Mouse (Mus musculus): ENCODE results near the gene Msi2.
A peak's percentile ranks its signal among the peaks of the same experiment; 100 is the strongest.

Msi2 gene

GRCm38 (mm10) chr11:88394341-88395075, 323.8 kb downstream of the Msi2 start:
- no peaks in the 10 kb centered on the region for H3K9me3 ChIP-seq (ENCODE audit: low read length)
- TF ChIP-seq POU5F1 (IDR thresholded peaks at IDR 0.05; ENCODE audit: borderline replicate concordance, low read length), result no peak
- no peak for TF ChIP-seq NANOG (IDR thresholded peaks at IDR 0.05; ENCODE audit: borderline replicate concordance, low read length)
- no peak for TF ChIP-seq CTCF (conservative IDR thresholded peaks at IDR 0.05; ENCODE audit: low read length)
- no peaks in the 10 kb centered on the region for H3K27me3 ChIP-seq (ENCODE audit: insufficient read depth, low read length)
- H3K36me3 ChIP-seq (ENCODE audit: insufficient read depth, low read length), result peaks cover 4% of the 10 kb centered on the region; the same call in 1 of the 2 replicates
- peaks cover 51% of the 10 kb centered on the region for H3K4me1 ChIP-seq (replicated peaks; ENCODE audit: low read depth, low read length)
- H3K4me3 ChIP-seq (replicated peaks; ENCODE audit: low read length), result no peak overlapping the region

GRCm38 (mm10) chr11:88392715-88393114, 325.6 kb downstream of the Msi2 start:
- H3K4me3 ChIP-seq (replicated peaks; ENCODE audit: low read length), result no peak overlapping the region
- H3K9me3 ChIP-seq (ENCODE audit: low read length), result no peaks in the 10 kb centered on the region
- TF ChIP-seq POU5F1 (IDR thresholded peaks at IDR 0.05; ENCODE audit: borderline replicate concordance, low read length) (no peak), NANOG (IDR thresholded peaks at IDR 0.05; ENCODE audit: borderline replicate concordance, low read length) (no peak), CTCF (conservative IDR thresholded peaks at IDR 0.05; ENCODE audit: low read length) (no peak)
- H3K36me3 ChIP-seq (ENCODE audit: insufficient read depth, low read length), result peaks cover 4% of the 10 kb centered on the region; the same call in 1 of the 2 replicates
- peaks cover 42% of the 10 kb centered on the region for H3K4me1 ChIP-seq (replicated peaks; ENCODE audit: low read depth, low read length)
- H3K27me3 ChIP-seq (ENCODE audit: insufficient read depth, low read length), result no peaks in the 10 kb centered on the region

GRCm38 (mm10) chr11:88391181-88391814, 327.0 kb downstream of the Msi2 start:
- no peaks in the 10 kb centered on the region for H3K27me3 ChIP-seq (ENCODE audit: insufficient read depth, low read length)
- no peaks in the 10 kb centered on the region for H3K9me3 ChIP-seq (ENCODE audit: low read length)
- peaks cover 6% of the 10 kb centered on the region for H3K36me3 ChIP-seq (ENCODE audit: insufficient read depth, low read length)
- TF ChIP-seq POU5F1 (IDR thresholded peaks at IDR 0.05; ENCODE audit: borderline replicate concordance, low read length) (no peak), NANOG (IDR thresholded peaks at IDR 0.05; ENCODE audit: borderline replicate concordance, low read length) (no peak), CTCF (conservative IDR thresholded peaks at IDR 0.05; ENCODE audit: low read length) (no peak)
- H3K4me3 ChIP-seq (replicated peaks; ENCODE audit: low read length), result no peak overlapping the region
- H3K4me1 ChIP-seq (replicated peaks; ENCODE audit: low read depth, low read length), result peaks cover 42% of the 10 kb centered on the region

- Histone ChIP-seq H3K4me3 (replicated peaks; ENCODE audit: low read length) (no peak overlapping the region), H3K4me1 (replicated peaks; ENCODE audit: low read depth, low read length) (peaks cover 30% of the 10 kb centered on the region), H3K36me3 (ENCODE audit: insufficient read depth, low read length) (peaks cover 23% of the 10 kb centered on the region), H3K27me3 (ENCODE audit: insufficient read depth, low read length) (no peaks in the 10 kb centered on the region), H3K9me3 (ENCODE audit: low read length) (no peaks in the 10 kb centered on the region)
- TF ChIP-seq NANOG (IDR thresholded peaks at IDR 0.05; ENCODE audit: borderline replicate concordance, low read length) (no peak), CTCF (conservative IDR thresholded peaks at IDR 0.05; ENCODE audit: low read length) (no peak), POU5F1 (IDR thresholded peaks at IDR 0.05; ENCODE audit: borderline replicate concordance, low read length) (no peak)
Observed at GRCm38 (mm10) chr11:88389530-88389929, 328.8 kb downstream of the Msi2 start.

GRCm38 (mm10) chr11:88386916-88387315, 331.4 kb downstream of the Msi2 start:
- no peaks in the 10 kb centered on the region for H3K9me3 ChIP-seq (ENCODE audit: low read length)
- H3K27me3 ChIP-seq (ENCODE audit: insufficient read depth, low read length), result no peaks in the 10 kb centered on the region
- H3K4me3 ChIP-seq (replicated peaks; ENCODE audit: low read length), result no peak overlapping the region
- TF ChIP-seq POU5F1 (IDR thresholded peaks at IDR 0.05; ENCODE audit: borderline replicate concordance, low read length) (no peak), CTCF (conservative IDR thresholded peaks at IDR 0.05; ENCODE audit: low read length) (no peak), NANOG (IDR thresholded peaks at IDR 0.05; ENCODE audit: borderline replicate concordance, low read length) (no peak)
- H3K4me1 ChIP-seq (replicated peaks; ENCODE audit: low read depth, low read length), result peaks cover 33% of the 10 kb centered on the region
- H3K36me3 ChIP-seq (ENCODE audit: insufficient read depth, low read length), result peaks cover 46% of the 10 kb centered on the region

- no peak for TF ChIP-seq POU5F1 (IDR thresholded peaks at IDR 0.05; ENCODE audit: borderline replicate concordance, low read length)
- no peak for TF ChIP-seq CTCF (conservative IDR thresholded peaks at IDR 0.05; ENCODE audit: low read length)
- TF ChIP-seq NANOG (IDR thresholded peaks at IDR 0.05; ENCODE audit: borderline replicate concordance, low read length), result no peak
- no peaks in the 10 kb centered on the region for H3K27me3 ChIP-seq (ENCODE audit: insufficient read depth, low read length)
Observed at GRCm38 (mm10) chr11:88382449-88382848, 335.9 kb downstream of the Msi2 start.

GRCm38 (mm10) chr11:88381145-88381909, 337.0 kb downstream of the Msi2 start:
- Histone ChIP-seq H3K9me3 (ENCODE audit: low read length) (no peaks in the 10 kb centered on the region), H3K36me3 (ENCODE audit: insufficient read depth, low read length) (peaks cover 60% of the 10 kb centered on the region), H3K4me1 (replicated peaks; ENCODE audit: low read depth, low read length) (peaks cover 73% of the 10 kb centered on the region), H3K4me3 (replicated peaks; ENCODE audit: low read length) (no peak overlapping the region), H3K27me3 (ENCODE audit: insufficient read depth, low read length) (no peaks in the 10 kb centered on the region)
- TF ChIP-seq POU5F1 (IDR thresholded peaks at IDR 0.05; ENCODE audit: borderline replicate concordance, low read length) (no peak), NANOG (IDR thresholded peaks at IDR 0.05; ENCODE audit: borderline replicate concordance, low read length) (no peak), CTCF (conservative IDR thresholded peaks at IDR 0.05; ENCODE audit: low read length) (no peak)

More at GRCm38 (mm10) chr11:88382449-88382848, 335.9 kb downstream of the Msi2 start:
- Histone ChIP-seq H3K4me3 (replicated peaks; ENCODE audit: low read length) (no peak overlapping the region), H3K4me1 (replicated peaks; ENCODE audit: low read depth, low read length) (peaks cover 65% of the 10 kb centered on the region), H3K9me3 (ENCODE audit: low read length) (no peaks in the 10 kb centered on the region), H3K36me3 (ENCODE audit: insufficient read depth, low read length) (peaks cover 57% of the 10 kb centered on the region)

- no peaks in the 10 kb centered on the region for H3K9me3 ChIP-seq (ENCODE audit: low read length)
- peak overlapping the region; percentile 7; the same call in 1 of the 2 replicates for H3K4me3 ChIP-seq (replicated peaks; ENCODE audit: low read length)
- TF ChIP-seq POU5F1 (IDR thresholded peaks at IDR 0.05; ENCODE audit: borderline replicate concordance, low read length) (no peak), NANOG (IDR thresholded peaks at IDR 0.05; ENCODE audit: borderline replicate concordance, low read length) (no peak), CTCF (conservative IDR thresholded peaks at IDR 0.05; ENCODE audit: low read length) (no peak)
- H3K36me3 ChIP-seq (ENCODE audit: insufficient read depth, low read length), result peaks cover 57% of the 10 kb centered on the region
- peaks cover 78% of the 10 kb centered on the region for H3K4me1 ChIP-seq (replicated peaks; ENCODE audit: low read depth, low read length)
- no peaks in the 10 kb centered on the region for H3K27me3 ChIP-seq (ENCODE audit: insufficient read depth, low read length)
Observed at GRCm38 (mm10) chr11:88379635-88380034, 338.7 kb downstream of the Msi2 start.

Measured in E14TG2a.4 (cell line).